Mouse (Mus musculus) lung, adult 2 months (tissue): ENCODE measurements at regions not wholly inside any gene's neighbourhood (a gene's known extent, or its start where the extent isn't known, plus 50 kb on each side); places are given as distances from the start of the nearest gene placed in this dataset.

Experiments used
- CTCF ChIP-seq: fragments of 200-500 bp; IDR thresholded peaks from 2 replicates; pipeline ENCODE4 v1.5.1; 2011; ENCODE audit warnings: mild to moderate bottlenecking, low read length, control low read depth; ENCODE audit not compliant: insufficient read depth
- POLR2A ChIP-seq: fragments of 200-500 bp; IDR thresholded peaks from 2 replicates; pipeline ENCODE4 v1.6.1; 2011; ENCODE audit warnings: low read depth, mild to moderate bottlenecking, control low read depth, low read length, borderline replicate concordance; ENCODE audit errors: extremely low read depth

- TF ChIP-seq CTCF = no peak
- TF ChIP-seq POLR2A = no peak
Observed at GRCm38 (mm10) chr12:82097620-82098019, 71.5 kb upstream of the Sipa1l1 start.
